Mouse (Mus musculus) olfactory bulb, adult 2 months (tissue): ENCODE measurements around the gene Ppp2r5e. TPM values are rescaled to one million over a fixed set of nuclear protein-coding genes. Genes with fewer than 3 reads are reported as not detected.

ENCODE experiments used
- H3K27ac ChIP-seq: fragments of 200-500 bp; 2 replicates; pipeline ENCODE4 v1.5.1; 2012; ENCODE audit warnings: low read depth, low read length; ENCODE audit not compliant: insufficient read depth
- H3K4me1 ChIP-seq: fragments of 200-500 bp; 2 replicates; pipeline ENCODE4 v1.6.1; 2012; ENCODE audit warnings: low read length; ENCODE audit not compliant: control insufficient read depth, insufficient read depth
- H3K4me3 ChIP-seq: fragments of 200-500 bp; 2 replicates; pipeline ENCODE4 v1.5.1; 2012; ENCODE audit warnings: mild to moderate bottlenecking, low read depth, low read length, moderate library complexity; ENCODE audit not compliant: insufficient read depth
- CTCF ChIP-seq: fragments of 200-500 bp; IDR thresholded peaks from 2 replicates; pipeline ENCODE4 v1.5.1; 2012; ENCODE audit warnings: low read depth, mild to moderate bottlenecking, low read length, moderate library complexity; ENCODE audit not compliant: insufficient read depth
- POLR2A ChIP-seq: fragments of 200-500 bp; IDR thresholded peaks from 2 replicates; pipeline ENCODE4 v1.6.1; 2012; ENCODE audit warnings: mild to moderate bottlenecking, low read depth, low read length, moderate library complexity; ENCODE audit not compliant: insufficient read depth
- WGBS: fragments of 180-500 bp; shearing (Covaris S2); methylation state at CpG from one replicate; pipeline ENCODE4 v1.1.7; 2018; 5-methylcytosine and 5-hydroxymethylcytosine counted together
- polyA plus RNA-seq: library from polyadenylated mRNA; stranded (reverse); fragments of >200 nt; gene quantifications from 2 replicates; pipeline ENCODE4 v1.2.4, GENCODE M21; 2012; ENCODE audit warnings: low replicate concordance; ENCODE audit not compliant: missing spikeins, insufficient read depth, insufficient read length

The Ppp2r5e gene
- polyA plus RNA-seq, 1 experiment, result 553 TPM

GRCm38 (mm10) chr12:75478117-75478516, 117.9 kb downstream of the Ppp2r5e start:
- Histone ChIP-seq H3K4me3 (no peak overlapping the region), H3K4me1 (peaks cover 2% of the 10 kb centered on the region; the same call in 1 of the 2 replicates), H3K27ac (no peak overlapping the region)
- WGBS, result 32% methylated on average over 4 of the region's 4 CpGs
- TF ChIP-seq POLR2A (no peak), CTCF (no peak)

- WGBS, result 97% methylated on average over 2 of the region's 2 CpGs
- no peaks in the 10 kb centered on the region for H3K4me1 ChIP-seq
- TF ChIP-seq CTCF (no peak), POLR2A (no peak)
- H3K27ac ChIP-seq, result no peak overlapping the region
- no peak overlapping the region for H3K4me3 ChIP-seq
Observed at GRCm38 (mm10) chr12:75473021-75473420, 123.0 kb downstream of the Ppp2r5e start.

- TF ChIP-seq CTCF (no peak), POLR2A (no peak)
- no peaks in the 10 kb centered on the region for H3K4me1 ChIP-seq
- WGBS, result 80% methylated on average over 3 of the region's 3 CpGs
Observed at GRCm38 (mm10) chr12:75472107-75472506, 123.9 kb downstream of the Ppp2r5e start.

DNA sequence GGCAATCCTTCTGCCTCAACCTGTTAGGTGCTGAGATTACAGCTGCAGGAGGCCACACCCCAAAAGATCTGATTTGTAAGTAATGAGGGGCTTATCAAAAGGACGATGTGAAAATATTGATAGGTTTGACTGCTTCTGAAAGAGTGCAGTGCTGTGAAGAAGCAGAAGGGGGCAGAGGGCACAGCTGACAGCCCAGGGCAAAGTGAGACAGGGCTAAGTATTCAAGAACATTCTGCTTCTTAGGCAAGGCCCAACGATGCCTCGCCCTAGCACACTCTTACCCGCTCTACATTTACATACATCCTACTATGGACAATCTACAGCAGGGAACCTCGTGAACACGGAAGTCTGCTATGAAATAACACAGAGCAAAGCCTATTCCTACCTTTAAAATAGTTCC, 128.2 kb downstream of the Ppp2r5e start:
- Histone ChIP-seq H3K27ac (no peak overlapping the region), H3K4me1 (no peaks in the 10 kb centered on the region), H3K4me3 (no peak overlapping the region)
- no peak for TF ChIP-seq POLR2A
- TF ChIP-seq CTCF, result no peak
- 88% methylated on average over 6 of the region's 6 CpGs for WGBS

More at GRCm38 (mm10) chr12:75472107-75472506, 123.9 kb downstream of the Ppp2r5e start:
- Histone ChIP-seq H3K4me3 (no peak overlapping the region), H3K27ac (no peak overlapping the region)

DNA sequence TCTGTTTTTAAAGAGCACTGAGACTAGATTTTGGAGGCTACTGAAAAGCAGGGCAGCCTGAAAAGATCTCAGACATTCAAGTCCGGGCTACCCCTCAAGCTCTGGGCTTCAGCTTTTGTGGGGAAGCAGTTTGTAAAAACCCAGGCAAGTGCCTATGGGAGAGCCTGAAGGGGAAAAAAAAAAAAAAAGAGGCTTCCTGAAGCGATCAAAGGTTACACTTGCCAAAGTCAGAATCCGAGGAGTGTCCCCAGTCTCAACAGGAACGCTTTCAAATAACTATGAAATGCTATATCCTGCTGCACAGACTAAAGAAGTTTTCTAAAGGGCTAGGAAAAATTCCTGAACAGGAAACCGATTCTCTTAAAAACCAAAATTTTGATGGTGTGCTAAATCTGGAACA, 128.9 kb downstream of the Ppp2r5e start:
- 75% methylated on average over 5 of the region's 5 CpGs for WGBS
- no peak for TF ChIP-seq CTCF
- no peak for TF ChIP-seq POLR2A

DNA sequence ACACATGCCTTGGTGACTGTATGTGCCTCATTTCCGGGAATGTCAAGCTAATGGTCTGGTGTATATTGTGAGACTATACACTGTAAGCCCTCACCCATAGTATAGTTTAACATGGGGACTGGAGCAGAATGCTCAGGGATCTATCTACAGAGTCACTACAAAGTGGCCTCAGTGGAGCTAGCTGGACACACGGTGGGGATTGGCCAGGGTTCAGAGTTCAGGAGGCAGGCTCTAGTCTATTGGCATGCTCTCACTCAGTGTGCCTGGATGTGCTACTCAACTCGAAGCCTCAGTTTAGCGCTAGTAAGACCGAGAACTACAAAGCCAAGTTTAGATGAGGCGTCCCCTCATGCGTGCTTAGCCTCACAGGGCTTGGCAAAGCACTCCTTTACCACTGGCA, 129.8 kb downstream of the Ppp2r5e start:
- Histone ChIP-seq H3K4me1 (no peaks in the 10 kb centered on the region), H3K4me3 (no peak overlapping the region), H3K27ac (no peak overlapping the region)
- TF ChIP-seq POLR2A (no peak), CTCF (no peak)
- WGBS, result 81% methylated on average over 7 of the region's 7 CpGs

More for the DNA sequence above, 128.9 kb downstream of the Ppp2r5e start:
- H3K4me1 ChIP-seq, result no peaks in the 10 kb centered on the region
- H3K27ac ChIP-seq, result no peak overlapping the region
- H3K4me3 ChIP-seq, result no peak overlapping the region

DNA sequence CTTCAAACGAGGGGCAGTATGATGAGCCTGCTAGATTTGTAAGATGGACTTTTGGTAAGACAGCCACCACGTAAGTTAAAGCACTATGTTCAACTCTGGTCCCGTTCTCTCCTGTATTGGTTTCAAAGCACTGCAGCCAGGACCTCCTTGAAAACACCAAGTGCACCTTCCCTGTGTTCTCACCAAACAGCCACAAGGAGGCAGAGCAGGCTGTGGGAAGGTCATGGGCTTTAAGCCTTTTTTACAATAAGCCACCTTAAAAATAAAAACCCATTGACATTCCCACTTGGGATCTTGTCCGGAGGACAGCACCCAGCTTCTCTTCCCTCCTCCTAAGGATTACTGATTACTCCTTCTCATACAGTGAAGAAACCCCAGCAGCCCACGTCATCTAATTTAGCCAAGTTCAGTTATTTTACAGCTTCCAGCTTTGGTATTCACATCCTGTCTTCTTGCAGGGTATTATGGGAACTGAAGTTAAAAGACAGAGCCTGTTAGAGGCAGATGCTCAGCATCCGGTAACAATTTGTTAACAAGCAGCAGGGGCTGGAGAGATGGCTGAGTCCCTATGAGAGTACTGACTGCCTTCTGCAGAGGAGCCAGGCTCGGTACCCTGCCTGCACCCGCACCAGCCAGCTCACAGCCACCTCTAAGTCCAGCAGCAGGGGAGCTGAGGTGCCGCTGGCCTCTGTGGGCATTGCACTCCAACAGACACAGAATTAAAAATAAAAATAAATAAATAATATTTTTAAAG, 131.9 kb downstream of the Ppp2r5e start:
- no peak overlapping the region for H3K27ac ChIP-seq
- H3K4me3 ChIP-seq, result no peak overlapping the region
- no peaks in the 10 kb centered on the region for H3K4me1 ChIP-seq
- 58% methylated on average over 9 of the region's 9 CpGs for WGBS
- TF ChIP-seq POLR2A (no peak), CTCF (peak; percentile 50; the same call in 1 of the 2 replicates)

DNA sequence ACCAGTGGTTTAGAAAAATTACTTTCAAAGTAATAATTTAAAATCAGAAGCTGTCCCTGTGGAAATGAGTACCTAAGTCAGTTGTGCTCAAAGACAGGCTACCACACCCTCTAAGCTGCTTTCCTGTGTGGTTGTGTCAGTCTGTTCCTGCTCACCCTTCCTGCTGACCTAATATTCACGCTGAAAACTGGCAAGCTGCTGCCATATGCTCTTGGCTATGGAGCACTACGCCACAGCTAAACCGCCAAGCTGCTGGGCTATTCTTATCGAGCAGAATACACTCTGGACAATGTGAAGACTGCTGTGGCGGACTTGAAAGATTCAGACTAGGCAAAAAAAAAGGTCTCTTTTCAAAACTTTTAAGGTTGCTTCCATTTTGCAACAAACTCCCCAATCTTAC, 135.5 kb downstream of the Ppp2r5e start:
- 70% methylated on average over 5 of the region's 5 CpGs for WGBS
- Histone ChIP-seq H3K4me3 (no peak overlapping the region), H3K4me1 (no peaks in the 10 kb centered on the region), H3K27ac (no peak overlapping the region)
- TF ChIP-seq CTCF, result no peak
- TF ChIP-seq POLR2A, result no peak

DNA sequence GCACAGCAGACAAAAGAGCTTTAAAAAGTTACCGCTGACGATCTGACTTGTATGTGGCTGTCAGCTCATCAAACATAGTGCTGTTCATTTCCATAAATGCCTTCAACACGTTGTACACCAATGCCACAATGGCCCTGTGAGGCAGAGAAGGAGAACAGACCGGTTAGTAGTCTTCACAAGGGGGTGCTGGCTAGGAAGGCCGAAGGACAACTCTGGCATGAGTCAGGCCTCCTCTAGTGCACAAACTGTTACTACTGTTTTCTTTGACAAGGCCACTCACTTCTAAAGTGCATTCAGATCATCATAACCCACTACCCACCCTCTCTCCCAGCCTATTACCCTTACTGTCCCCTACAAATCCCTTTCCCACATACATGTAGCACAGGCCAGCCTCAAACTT, 136.4 kb downstream of the Ppp2r5e start:
- H3K4me1 ChIP-seq, result no peaks in the 10 kb centered on the region
- 66% methylated on average over 5 of the region's 5 CpGs for WGBS
- TF ChIP-seq CTCF (no peak), POLR2A (no peak)
- no peak overlapping the region for H3K4me3 ChIP-seq
- no peak overlapping the region for H3K27ac ChIP-seq

GRCm38 (mm10) chr12:75453441-75453840, 142.6 kb downstream of the Ppp2r5e start:
- WGBS, result 72% methylated on average over 6 of the region's 6 CpGs
- H3K4me1 ChIP-seq, result 0 out of 2 replicates have a peak, but pooled peaks cover 2% of the 10 kb centered on the region

More at GRCm38 (mm10) chr12:75453441-75453840, 142.6 kb downstream of the Ppp2r5e start:
- H3K27ac ChIP-seq, result no peak overlapping the region
- no peak overlapping the region for H3K4me3 ChIP-seq
- no peak for TF ChIP-seq CTCF
- TF ChIP-seq POLR2A, result no peak
